Mouse (Mus musculus) bone marrow, adult 2 months (tissue): ENCODE results near the gene Itch. TPM values are rescaled to one million over a fixed set of nuclear protein-coding genes. Genes with fewer than 3 reads are reported as not detected.
"Not testable (repeated sequence)": the region's sequence is repeated elsewhere in the genome, so short reads cannot be mapped to it uniquely, and the experiment has no call there.

ENCODE experiments used
- H3K27ac ChIP-seq: fragments of 200-500 bp; 2 replicates; pipeline ENCODE4 v1.5.1; 2012; ENCODE audit warnings: low read depth, mild to moderate bottlenecking, control low read depth, inconsistent platforms, low read length; ENCODE audit not compliant: control insufficient read depth, poor library complexity, insufficient read depth
- H3K4me1 ChIP-seq: fragments of 200-500 bp; 2 replicates; pipeline ENCODE4 v1.6.1; 2011; ENCODE audit warnings: low read length; ENCODE audit not compliant: control insufficient read depth, insufficient read depth
- H3K4me3 ChIP-seq: fragments of 200-500 bp; replicated peaks from 2 replicates; pipeline ENCODE3; 2011; ENCODE audit warnings: mild to moderate bottlenecking, low read depth, low read length, control low read depth; ENCODE audit not compliant: control insufficient read depth
- CTCF ChIP-seq: fragments of 200-500 bp; IDR thresholded peaks from 2 replicates; pipeline ENCODE4 v1.5.1; 2011; ENCODE audit warnings: low read length, control low read depth; ENCODE audit not compliant: control insufficient read depth, insufficient read depth
- POLR2A ChIP-seq: fragments of 200-500 bp; IDR thresholded peaks from 2 replicates; pipeline ENCODE4 v1.6.1; 2011; ENCODE audit warnings: low read depth, mild to moderate bottlenecking, control low read depth, low read length, borderline replicate concordance; ENCODE audit not compliant: control insufficient read depth
- WGBS: fragments of 180-500 bp; shearing (Covaris S2); methylation state at CpG from one replicate; pipeline ENCODE4 v1.1.7; 2018; 5-methylcytosine and 5-hydroxymethylcytosine counted together
- polyA plus RNA-seq: library from polyadenylated mRNA; stranded (reverse); fragments of >200 nt; gene quantifications from 2 replicates; pipeline ENCODE4 v1.2.4, GENCODE M21; 2011; ENCODE audit warnings: low replicate concordance; ENCODE audit not compliant: missing spikeins, insufficient read depth, insufficient read length

Itch gene
- polyA plus RNA-seq, 1 experiment = 21.0 TPM

- H3K4me3 ChIP-seq = no peak overlapping the region
- TF ChIP-seq CTCF (no peak), POLR2A (no peak)
- H3K27ac ChIP-seq = no peak overlapping the region
- H3K4me1 ChIP-seq = peaks cover 4% of the 10 kb centered on the region
- WGBS = 75% methylated on average over 14 of the region's 14 CpGs
Measured at GRCm38 (mm10) chr2:155099994-155100795, 33.1 kb upstream of the Itch start.

GRCm38 (mm10) chr2:155100796-155101259 is 32.5 kb upstream of the Itch start:
- H3K4me3 ChIP-seq = no peak overlapping the region
- no peak for TF ChIP-seq CTCF
- no peak for TF ChIP-seq POLR2A
- H3K27ac ChIP-seq = peak overlapping the region; percentile 74
- WGBS = 8% methylated on average over 3 of the region's 3 CpGs
- H3K4me1 ChIP-seq = peaks cover 4% of the 10 kb centered on the region

GRCm38 (mm10) chr2:155101761-155102181 is 31.5 kb upstream of the Itch start:
- Histone ChIP-seq H3K4me1 (peaks cover 4% of the 10 kb centered on the region), H3K4me3 (no peak overlapping the region), H3K27ac (peak overlapping the region; percentile 26; the same call in 1 of the 2 replicates)
- TF ChIP-seq POLR2A (no peak), CTCF (no peak)
- WGBS = 45% methylated on average over 6 of the region's 6 CpGs

- TF ChIP-seq POLR2A (no peak), CTCF (no peak)
- WGBS = 79% methylated on average over 6 of the region's 6 CpGs
- no peak overlapping the region for H3K27ac ChIP-seq
- H3K4me3 ChIP-seq = no peak overlapping the region
- H3K4me1 ChIP-seq = peaks cover 4% of the 10 kb centered on the region
Measured at GRCm38 (mm10) chr2:155103607-155104006, 29.7 kb upstream of the Itch start.

GRCm38 (mm10) chr2:155107276-155107675 is 26.0 kb upstream of the Itch start:
- H3K27ac ChIP-seq, H3K4me1 ChIP-seq, H3K4me3 ChIP-seq: not testable (repeated sequence)
- 47% methylated on average over 9 of the region's 9 CpGs for WGBS

- no peak for TF ChIP-seq CTCF
- Histone ChIP-seq H3K27ac (no peak overlapping the region), H3K4me3 (no peak overlapping the region), H3K4me1 (no peaks in the 10 kb centered on the region)
- 65% methylated on average over 7 of the region's 7 CpGs for WGBS
Measured at GRCm38 (mm10) chr2:155115216-155115830, 18.0 kb upstream of the Itch start.

- Histone ChIP-seq H3K4me3 (peak overlapping the region; percentile 99), H3K27ac (peak overlapping the region; percentile 83), H3K4me1 (peaks cover 7% of the 10 kb centered on the region)
- WGBS = under 1% methylated on average over 18 of the region's 18 CpGs
- TF ChIP-seq CTCF (no peak), POLR2A (no peak)
Measured at GRCm38 (mm10) chr2:155133977-155134860, 910 bp downstream of the Itch start.

GRCm38 (mm10) chr2:155135092-155135491 is 1.8 kb downstream of the Itch start:
- TF ChIP-seq CTCF (no peak), POLR2A (no peak)
- H3K4me1 ChIP-seq = peaks cover 7% of the 10 kb centered on the region
- WGBS = 52% methylated on average over 4 of the region's 4 CpGs
- no peak overlapping the region for H3K4me3 ChIP-seq
- H3K27ac ChIP-seq = no peak overlapping the region; the same call in 1 of the 2 replicates
